Mouse (Mus musculus): Measurements from ENCODE around the gene Agbl2. TPM values are rescaled to one million over a fixed set of nuclear protein-coding genes. Genes with fewer than 3 reads are reported as not detected.

The Agbl2 gene
- polyA plus RNA-seq, 1 experiment from 2014 or later, result 0.20 TPM

GRCm38 (mm10) chr2:90881824-90882223 lies 99.3 kb downstream of the Agbl2 start:
- no peak for ATAC-seq

More at GRCm38 (mm10) chr2:90881824-90882223, 99.3 kb downstream of the Agbl2 start:
- Histone ChIP-seq H3K9me3 (ENCODE audit: control insufficient read depth) (no peaks in the 10 kb centered on the region), H3K27ac (ENCODE audit: low read depth, low read length) (no peak overlapping the region), H3K36me3 (ENCODE audit: control insufficient read depth, insufficient read depth) (no peaks in the 10 kb centered on the region), H3K9ac (ENCODE audit: low read depth, low read length) (no peak overlapping the region), H3K4me3 (ENCODE audit: low read depth, low read length) (no peak overlapping the region), H3K4me1 (replicated peaks; ENCODE audit: control insufficient read depth, insufficient read depth, low read length) (no peaks in the 10 kb centered on the region), H3K27me3 (replicated peaks; ENCODE audit: control insufficient read depth, insufficient read depth, low read length) (peaks cover 21% of the 10 kb centered on the region), H3K4me2 (replicated peaks; ENCODE audit: low read depth) (no peak overlapping the region)
- TF ChIP-seq CTCF (IDR thresholded peaks at IDR 0.05; ENCODE audit: low read depth), result no peak
- WGBS, result 79% methylated on average over 2 of the region's 2 CpGs

Other genes starting within 250 kb of the Agbl2 start
- gene Ptprj, start 202.1 kb upstream of the Agbl2 start, polyA plus RNA-seq (2015; fragmentation: Nextera tagmentation; extraction: Ambion mirVana), result 3.5 and 4.0 TPM in 2 replicates
- 8.9 and 9.7 TPM in 2 replicates for gene Nup160, start 105.5 kb upstream of the Agbl2 start, polyA plus RNA-seq (2015; fragmentation: Nextera tagmentation; extraction: Ambion mirVana)
- gene Fnbp4, start 37.4 kb upstream of the Agbl2 start, polyA plus RNA-seq (2015; fragmentation: Nextera tagmentation; extraction: Ambion mirVana), result 16.5 and 22.2 TPM in 2 replicates
- gene Mtch2, start 64.4 kb downstream of the Agbl2 start, polyA plus RNA-seq (2015; fragmentation: Nextera tagmentation; extraction: Ambion mirVana), result 196 and 216 TPM in 2 replicates
- 6.5 and 7.6 TPM in 2 replicates for gene C1qtnf4, start 103.1 kb downstream of the Agbl2 start, polyA plus RNA-seq (2015; fragmentation: Nextera tagmentation; extraction: Ambion mirVana)
- 12.0 and 13.1 TPM in 2 replicates for gene Kbtbd4, start 122.0 kb downstream of the Agbl2 start, polyA plus RNA-seq (2015; fragmentation: Nextera tagmentation; extraction: Ambion mirVana)
- 263 and 280 TPM in 2 replicates for gene Ndufs3, start 122.1 kb downstream of the Agbl2 start, polyA plus RNA-seq (2015; fragmentation: Nextera tagmentation; extraction: Ambion mirVana)
- 34.9 and 41.0 TPM in 2 replicates for gene Celf1, start 157.7 kb downstream of the Agbl2 start, polyA plus RNA-seq (2015; fragmentation: Nextera tagmentation; extraction: Ambion mirVana)